Mouse (Mus musculus): ENCODE results near the gene Papss2.
A peak's percentile ranks its signal among the peaks of the same experiment; 100 is the strongest.

Papss2 gene

GRCm38 (mm10) chr19:32713471-32713870, 117.9 kb downstream of the Papss2 start:
- DNase-seq = no peak

DNA sequence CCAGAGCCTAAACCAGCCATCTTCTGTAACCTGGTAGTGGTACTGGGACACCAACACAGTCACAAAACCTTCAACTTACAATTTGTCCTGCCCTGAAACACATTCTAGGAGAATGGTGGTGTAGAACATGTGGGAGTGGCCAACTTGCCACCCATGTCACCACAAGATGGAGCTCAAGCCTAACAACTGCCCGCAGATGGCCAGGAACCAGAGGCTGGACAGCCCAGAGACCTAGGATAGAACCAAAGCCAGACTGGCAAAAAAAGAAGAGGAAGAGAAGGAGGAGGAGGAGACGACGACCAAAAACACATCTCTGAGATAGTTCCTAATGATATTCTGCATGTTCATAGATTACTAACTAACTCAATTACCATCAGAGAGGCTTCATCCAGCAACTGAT, 119.6 kb downstream of the Papss2 start:
- peak; percentile 72 for DNase-seq

DNA sequence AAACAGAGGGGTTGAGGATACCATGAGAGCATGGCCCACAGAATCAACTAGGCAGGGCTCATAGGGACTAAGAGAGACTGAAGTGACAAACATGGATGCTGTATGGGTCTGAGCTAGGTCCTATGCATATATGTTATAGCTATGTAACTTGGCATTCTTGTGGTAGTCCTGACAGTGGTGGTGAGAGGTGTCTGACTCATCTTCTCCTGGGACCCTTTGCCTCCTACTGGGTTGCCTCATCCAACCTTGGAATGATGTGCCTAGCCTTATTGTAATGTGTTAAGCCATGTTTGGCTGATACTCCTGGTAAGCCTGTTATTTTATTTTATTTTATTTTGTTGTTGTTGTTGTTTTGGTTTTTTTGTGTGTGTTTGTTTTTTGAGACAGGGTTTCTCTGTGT, 120.1 kb downstream of the Papss2 start:
- DNase-seq = no peak
